Mouse (Mus musculus): Measurements from ENCODE around the gene Olfr1352. TPM values are rescaled to one million over a fixed set of nuclear protein-coding genes. Genes with fewer than 3 reads are reported as not detected.
"Not testable (repeated sequence)": the region's sequence is repeated elsewhere in the genome, so short reads cannot be mapped to it uniquely, and the experiment has no call there.

Olfr1352 gene
- polyA plus RNA-seq (2012; rRNA removed): not detected in 2 replicates

GRCm38 (mm10) chr10:78980750-78981149, at the start of gene Olfr1352:
TSS of gene Olfr1352 (plus strand) at chr10:78981050.
- DNase-seq (ENCODE audit: low read depth, low spot score): no peak

- DNase-seq (ENCODE audit: low read depth, low spot score): not testable (repeated sequence)
- WGBS: 85% methylated on average over 1 of the region's 1 CpGs
Measured at GRCm38 (mm10) chr10:78950336-78950735, 30.5 kb upstream of the Olfr1352 start, which contains the start of gene Olfr8. TSS of gene Olfr8 (plus strand) at chr10:78950636.

GRCm38 (mm10) chr10:78963009-78963408, 17.8 kb upstream of the Olfr1352 start, which contains the start of gene Olfr1353:
TSS of gene Olfr1353 (plus strand) at chr10:78963309.
- not testable (repeated sequence) for DNase-seq (ENCODE audit: low read depth, low spot score)

- 70% methylated on average over 1 of the region's 1 CpGs for WGBS
- no peak for DNase-seq (ENCODE audit: low read depth, low spot score)
Measured at GRCm38 (mm10) chr10:79012172-79012571, 31.3 kb downstream of the Olfr1352 start, which contains the start of gene Olfr1351. TSS of gene Olfr1351 (plus strand) at chr10:79012472.

- no peak for DNase-seq (ENCODE audit: low read depth, low spot score)
Measured at GRCm38 (mm10) chr10:79028441-79028840, 47.6 kb downstream of the Olfr1352 start, which contains the start of gene Olfr57. TSS of gene Olfr57 (plus strand) at chr10:79028741.

Other genes with a start within 250 kb of the Olfr1352 start
- not detected in 2 replicates for gene Ccdc105, start 228.0 kb upstream of the Olfr1352 start, polyA plus RNA-seq (2012; rRNA removed)
- gene Slc1a6, start 200.6 kb upstream of the Olfr1352 start, polyA plus RNA-seq (2012; rRNA removed): 0.12 and 0.40 TPM in 2 replicates
- gene Olfr1356, start 128.9 kb upstream of the Olfr1352 start, polyA plus RNA-seq (2012; rRNA removed): not detected in 2 replicates
- gene Olfr1355, start 105.5 kb upstream of the Olfr1352 start, polyA plus RNA-seq (2012; rRNA removed): not detected in 2 replicates
- gene Olfr1354, start 67.9 kb upstream of the Olfr1352 start, polyA plus RNA-seq (2012; rRNA removed): not detected in 2 replicates
- not detected in 2 replicates for gene Olfr8, start 30.4 kb upstream of the Olfr1352 start, polyA plus RNA-seq (2012; rRNA removed)
- gene Olfr1353, start 17.7 kb upstream of the Olfr1352 start, polyA plus RNA-seq (2012; rRNA removed): not detected in 2 replicates
- not detected in 2 replicates for gene Olfr1351, start 31.4 kb downstream of the Olfr1352 start, polyA plus RNA-seq (2012; rRNA removed)
- not detected in 2 replicates for gene Olfr57, start 47.7 kb downstream of the Olfr1352 start, polyA plus RNA-seq (2012; rRNA removed)
- gene 2610008E11Rik, start 116.5 kb downstream of the Olfr1352 start, polyA plus RNA-seq (2012; rRNA removed): 0.89 and 1.0 TPM in 2 replicates
- gene Vmn2r80, start 167.7 kb downstream of the Olfr1352 start, polyA plus RNA-seq (2012; rRNA removed): not detected in 2 replicates

Measured in large intestine, adult 2 months (tissue).